ENCODE assay signal across 8 mouse cellular contexts in genomic region chr9:78175277-78176200, GRCm38 (mm10). TPM values are rescaled to one million over a fixed set of nuclear protein-coding genes. Genes with fewer than 3 reads are reported as not detected.
A peak's percentile ranks its signal among the peaks of the same experiment; 100 is the strongest.
DNase-seq lines count a peak whose midpoint lies in the region; ATAC-seq and TF ChIP-seq lines count a peak whose summit lies in the region.

No protein-coding gene starts in this region.

- peak; percentile 96 for DNase-seq in ZHBTc4 (ENCODE audit: low read depth, low spot score)
- DNase-seq in gastrocnemius, adult 2 months = peak; percentile 98
- DNase-seq in hindbrain, postnatal 0 days (ENCODE audit: low spot score) = peak; percentile 98
- peak; percentile 92 to 94 for DNase-seq in left cerebral cortex, adult 2 months (ENCODE audit: extremely low spot score in 1 of 2, low spot score in 2 of 2)
- DNase-seq in right cerebral cortex, adult 2 months (ENCODE audit: low spot score in 2 of 2) = peak; percentile 93 to 97
- DNase-seq in urinary bladder, postnatal 14 days (ENCODE audit: low spot score) = peak; percentile 97

- H3K4me2 ChIP-seq in hindbrain, postnatal 0 days (ENCODE audit: low read depth, low read length) = peak overlapping the region; percentile 64

- peaks cover 3% of the 10 kb centered on the region for H3K4me1 ChIP-seq in hindbrain, postnatal 0 days (ENCODE audit: insufficient read depth, low read length)

- no peaks in the 10 kb centered on the region for H3K36me3 ChIP-seq in hindbrain, postnatal 0 days (ENCODE audit: insufficient read depth, low read length)

- H3K4me3 ChIP-seq in gastrocnemius, adult 2 months = peak overlapping the region; percentile 75
- peak overlapping the region; percentile 53 for H3K4me3 ChIP-seq in hindbrain, postnatal 0 days (ENCODE audit: low read length)
- peak overlapping the region; percentile 89 for H3K4me3 ChIP-seq in left cerebral cortex, adult 2 months

- WGBS in hindbrain, postnatal 0 days = under 1% methylated on average over 48 of the region's 58 CpGs

- peak; percentile 92 for ATAC-seq in common myeloid progenitor, adult 5-6 weeks (replicated peaks; ENCODE audit: low read depth, poor library complexity, severe bottlenecking)
- peak; percentile 98 for ATAC-seq in hindbrain, postnatal 0 days
- ATAC-seq in megakaryocyte, adult 5-6 weeks (ENCODE audit: poor library complexity, severe bottlenecking) = peak; percentile 91

- intact Hi-C loops in gastrocnemius, adult 2 months (cut with DNase I) = loop anchor here (1.0 to 2.0 kb wide), 2 partner anchors 19 to 63 kb away; no protein-coding TSS in a partner anchor
- intact Hi-C loops in left cerebral cortex, adult 2 months (cut with DNase I) = loop anchor here (2.0 to 5.0 kb wide), 4 partner anchors 15 to 272 kb away; partner anchors contain the start of genes Gm17324 and Mto1

- peak overlapping the region; percentile 93 for H3K27ac ChIP-seq in gastrocnemius, adult 2 months
- peak overlapping the region; percentile 98 for H3K27ac ChIP-seq in hindbrain, postnatal 0 days
- H3K27ac ChIP-seq in left cerebral cortex, adult 2 months = peak overlapping the region; percentile 98

- no peaks in the 10 kb centered on the region for H3K27me3 ChIP-seq in hindbrain, postnatal 0 days (ENCODE audit: insufficient read depth, low read length)

- no peaks in the 10 kb centered on the region for H3K9me3 ChIP-seq in hindbrain, postnatal 0 days (ENCODE audit: low read length)

- TF ChIP-seq CTCF in gastrocnemius, adult 2 months (IDR thresholded peaks at IDR 0.05) = no peak
- no peak; the same call in 1 of the 2 replicates for TF ChIP-seq CTCF in hindbrain, postnatal 0 days (IDR thresholded peaks at IDR 0.05; ENCODE audit: low read depth)
- no peak for TF ChIP-seq CTCF in left cerebral cortex, adult 2 months (IDR thresholded peaks at IDR 0.05)

- peak overlapping the region; percentile 79 for H3K9ac ChIP-seq in hindbrain, postnatal 0 days (replicated peaks; ENCODE audit: low read length)

RNA-seq across cellular contexts. Expression of gene Gsta4, which starts 7.0 kb away (rescaled TPM):
- total RNA-seq in common myeloid progenitor, adult 5-6 weeks (2017) = 6.6 and 13.0 TPM in 2 replicates
- total RNA-seq in gastrocnemius, adult 2 months (2021) = 10 to 100 TPM; 10.3 to 22.8 TPM
- 7.9 and 17.5 TPM in 2 replicates for total RNA-seq in hindbrain, postnatal 0 days (2014; rRNA removed)
- 51.8 and 55.1 TPM in 2 replicates for polyA plus RNA-seq in hindbrain, postnatal 0 days (2015; fragmentation: Nextera tagmentation; extraction: Ambion mirVana)
- total RNA-seq in left cerebral cortex, adult 2 months (2021) = 10 to 100 TPM; 38.2 to 39.6 TPM
- 0.27 TPM in 1 of 2 replicates, not detected in the other for total RNA-seq in megakaryocyte, adult 5-6 weeks (2015)
- not detected in 2 replicates for total RNA-seq in megakaryocyte, adult 5-6 weeks (2017)

RNA-seq across cellular contexts. Expression of gene Gsta1, which starts 54.9 kb away (rescaled TPM):
- not detected in 2 replicates for total RNA-seq in common myeloid progenitor, adult 5-6 weeks (2017)
- total RNA-seq in gastrocnemius, adult 2 months (2021) = under 1 TPM in 1 of 2 experiments, not detected in 1; 0.33 TPM
- total RNA-seq in hindbrain, postnatal 0 days (2014; rRNA removed) = not detected in 2 replicates
- polyA plus RNA-seq in hindbrain, postnatal 0 days (2015; fragmentation: Nextera tagmentation; extraction: Ambion mirVana) = not detected in 2 replicates
- not detected for total RNA-seq in left cerebral cortex, adult 2 months (2021)
- total RNA-seq in megakaryocyte, adult 5-6 weeks (2015) = not detected in 2 replicates
- not detected in 2 replicates for total RNA-seq in megakaryocyte, adult 5-6 weeks (2017)

Comparison
In these comparisons a context has a peak if more than half of its experiments do, and no peak if none do; other contexts are left out.
1. Peak in every context shown above with its lines: DNase-seq, ATAC-seq, H3K4me3 ChIP-seq and H3K27ac ChIP-seq.